Mouse (Mus musculus) neural tube, embryonic 14.5 days (tissue): Measurements from ENCODE around the gene Cenpa. TPM values are rescaled to one million over a fixed set of nuclear protein-coding genes. Genes with fewer than 3 reads are reported as not detected.
"Not testable (repeated sequence)": the region's sequence is repeated elsewhere in the genome, so short reads cannot be mapped to it uniquely, and the experiment has no call there.

Experiments used
- ATAC-seq: fragments of 200-750 bp; cut with Nextera tagmentation; 2 replicates; pipeline ENCODE4 v1.8.0; 2017; ENCODE audit warnings: low read depth, mild to moderate bottlenecking, moderate TSS enrichment, moderate library complexity
- H3K27ac ChIP-seq: fragments of 300-500 bp; sonication (generic); 2 replicates; pipeline ENCODE4 v1.5.1; 2014; ENCODE audit warnings: low read depth, mild to moderate bottlenecking, control low read depth, low read length, moderate library complexity, mixed read lengths
- H3K27me3 ChIP-seq: fragments of 300-500 bp; sonication (generic); 2 replicates; pipeline ENCODE4 v1.6.1; 2014; ENCODE audit warnings: low read length; ENCODE audit not compliant: control insufficient read depth, insufficient read depth
- H3K36me3 ChIP-seq: fragments of 300-500 bp; sonication (generic); 2 replicates; pipeline ENCODE4 v1.6.1; 2014; ENCODE audit warnings: low read length, mixed read lengths; ENCODE audit not compliant: control insufficient read depth, insufficient read depth
- H3K4me1 ChIP-seq: fragments of 300-500 bp; sonication (generic); 2 replicates; pipeline ENCODE4 v1.6.1; 2014; ENCODE audit warnings: low read length; ENCODE audit not compliant: control insufficient read depth, insufficient read depth
- H3K4me2 ChIP-seq: fragments of 300-500 bp; sonication (generic); 2 replicates; pipeline ENCODE4 v1.6.1; 2014; ENCODE audit warnings: mild to moderate bottlenecking, low read depth, low read length, control low read depth
- H3K4me3 ChIP-seq: fragments of 300-500 bp; sonication (generic); 2 replicates; pipeline ENCODE4 v1.5.1; 2014; ENCODE audit warnings: low read depth, low read length, control low read depth, mixed read lengths
- H3K9ac ChIP-seq: fragments of 300-500 bp; sonication (generic); replicated peaks from 2 replicates; pipeline ENCODE4 v1.6.1; 2014; ENCODE audit warnings: low read depth, mild to moderate bottlenecking, control low read depth, low read length, mixed read lengths
- H3K9me3 ChIP-seq: fragments of 300-500 bp; sonication (generic); 2 replicates; pipeline ENCODE4 v1.6.1; 2016; ENCODE audit warnings: low read length; ENCODE audit not compliant: control insufficient read depth
- WGBS: fragments of 180-500 bp; shearing (Covaris S2); extraction: QIAGEN DNeasy Blood & Tissue Kit; methylation state at CpG from one replicate; pipeline ENCODE4 v1.1.7; 2014; 5-methylcytosine and 5-hydroxymethylcytosine counted together
- polyA plus RNA-seq: library from polyadenylated mRNA; unstranded; fragments of >200 nt; fragmentation: Nextera tagmentation; extraction: Ambion mirVana; gene quantifications from 2 replicates; pipeline ENCODE4 v1.2.1, GENCODE M21; 2014

The Cenpa gene
- polyA plus RNA-seq, 1 experiment from 2014 or later: 23.7 TPM

GRCm38 (mm10) chr5:30667215-30667614 lies 638 bp downstream of the Cenpa start:
- ATAC-seq: no peak
- Histone ChIP-seq H3K9me3 (no peaks in the 10 kb centered on the region), H3K9ac (peak overlapping the region; percentile 68), H3K27me3 (no peaks in the 10 kb centered on the region), H3K4me2 (peak overlapping the region; percentile 88), H3K4me1 (no peaks in the 10 kb centered on the region), H3K27ac (no peak overlapping the region), H3K36me3 (no peaks in the 10 kb centered on the region), H3K4me3 (peak overlapping the region; percentile 78)
- under 1% methylated on average over 13 of the region's 13 CpGs for WGBS

GRCm38 (mm10) chr5:30667686-30668085 lies 1.1 kb downstream of the Cenpa start:
- Histone ChIP-seq H3K4me3 (peak overlapping the region; percentile 78), H3K27ac (no peak overlapping the region), H3K36me3 (no peaks in the 10 kb centered on the region), H3K4me2 (peak overlapping the region; percentile 88), H3K27me3 (no peaks in the 10 kb centered on the region), H3K9ac (peak overlapping the region; percentile 68; the same call in 1 of the 2 replicates), H3K4me1 (no peaks in the 10 kb centered on the region), H3K9me3 (no peaks in the 10 kb centered on the region)
- ATAC-seq: no peak
- 6% methylated on average over 3 of the region's 3 CpGs for WGBS

DNA sequence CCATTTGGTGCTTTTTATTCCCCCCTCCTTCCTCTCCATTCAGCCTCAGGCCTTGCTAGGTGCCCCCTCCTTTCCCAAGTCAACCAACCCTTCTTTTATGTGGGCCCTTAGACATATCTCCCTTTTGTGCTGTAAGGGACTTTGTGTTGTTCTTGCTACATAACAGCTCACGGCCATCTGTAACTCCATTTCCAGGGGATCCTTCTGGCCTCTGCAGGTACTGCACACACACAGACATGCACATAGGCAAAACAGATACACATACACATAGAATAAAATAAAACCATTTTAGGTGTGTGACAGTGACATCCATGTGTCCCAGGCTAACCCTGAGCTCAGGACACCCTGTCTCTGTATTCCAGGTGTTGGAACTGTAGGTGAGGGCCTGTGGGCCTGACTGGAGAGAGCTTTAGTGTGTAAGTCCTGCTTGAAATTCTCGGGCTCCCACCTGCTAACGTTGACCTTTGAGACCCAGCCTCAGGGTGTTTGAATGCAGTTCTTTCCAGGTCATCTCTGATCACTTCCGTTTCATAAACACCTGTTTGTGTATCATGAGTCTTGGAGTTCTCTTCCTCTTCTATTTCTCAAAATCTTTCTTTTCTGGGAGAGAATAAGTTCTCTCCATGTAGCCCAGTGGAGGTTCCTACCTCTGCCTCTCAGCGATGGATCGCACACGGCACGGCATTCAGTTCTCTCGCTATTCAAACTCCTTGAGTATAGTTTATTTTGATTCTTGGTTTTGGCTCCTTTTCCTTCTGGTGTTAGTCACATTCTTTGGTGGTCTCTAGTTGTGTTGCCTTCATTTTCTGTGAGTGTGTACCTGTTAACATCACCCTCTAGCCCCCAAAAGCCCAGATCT lies 2.3 kb downstream of the Cenpa start:
- Histone ChIP-seq H3K4me1 (no peaks in the 10 kb centered on the region), H3K4me2 (no peak overlapping the region), H3K36me3 (no peaks in the 10 kb centered on the region), H3K9ac (no peak overlapping the region), H3K4me3 (no peak overlapping the region), H3K27ac (no peak overlapping the region), H3K27me3 (no peaks in the 10 kb centered on the region), H3K9me3 (no peaks in the 10 kb centered on the region)
- ATAC-seq: no peak
- WGBS: 95% methylated on average over 9 of the region's 9 CpGs

GRCm38 (mm10) chr5:30669496-30669830 lies 2.9 kb downstream of the Cenpa start:
- WGBS: 90% methylated on average over 3 of the region's 3 CpGs
- H3K36me3 ChIP-seq: no peaks in the 10 kb centered on the region
- no peak overlapping the region for H3K9ac ChIP-seq
- no peak overlapping the region for H3K4me3 ChIP-seq
- no peak for ATAC-seq
- no peaks in the 10 kb centered on the region for H3K4me1 ChIP-seq
- H3K4me2 ChIP-seq: no peak overlapping the region
- H3K9me3 ChIP-seq: no peaks in the 10 kb centered on the region
- H3K27ac ChIP-seq: no peak overlapping the region
- H3K27me3 ChIP-seq: no peaks in the 10 kb centered on the region

DNA sequence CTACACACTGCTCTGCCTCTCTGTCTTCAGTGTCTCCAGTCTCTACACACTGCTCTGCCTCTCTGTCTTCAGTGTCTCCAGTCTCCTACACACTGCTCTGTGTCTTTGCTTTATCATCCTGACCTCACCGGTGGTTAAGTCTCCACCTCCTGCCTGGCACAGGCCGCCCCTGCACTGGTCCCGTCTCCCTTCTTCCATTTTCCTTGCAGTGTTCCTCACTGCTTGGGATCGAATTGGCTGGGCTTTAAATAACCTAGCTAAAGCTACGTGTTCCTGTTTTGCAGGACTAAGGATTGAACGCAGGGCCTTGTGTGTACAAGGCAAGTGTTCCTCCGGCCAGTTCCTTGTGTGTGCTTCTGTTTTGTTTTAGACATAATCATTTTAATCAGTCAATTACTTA lies 3.5 kb downstream of the Cenpa start:
- H3K27ac ChIP-seq: no peak overlapping the region
- H3K9ac ChIP-seq: no peak overlapping the region
- H3K27me3 ChIP-seq: no peaks in the 10 kb centered on the region
- H3K4me3 ChIP-seq: no peak overlapping the region
- 94% methylated on average over 7 of the region's 7 CpGs for whole genome bisulfite sequencing
- no peak overlapping the region for H3K4me2 ChIP-seq
- ATAC-seq: no peak
- no peaks in the 10 kb centered on the region for H3K9me3 ChIP-seq
- no peaks in the 10 kb centered on the region for H3K4me1 ChIP-seq
- no peaks in the 10 kb centered on the region for H3K36me3 ChIP-seq

DNA sequence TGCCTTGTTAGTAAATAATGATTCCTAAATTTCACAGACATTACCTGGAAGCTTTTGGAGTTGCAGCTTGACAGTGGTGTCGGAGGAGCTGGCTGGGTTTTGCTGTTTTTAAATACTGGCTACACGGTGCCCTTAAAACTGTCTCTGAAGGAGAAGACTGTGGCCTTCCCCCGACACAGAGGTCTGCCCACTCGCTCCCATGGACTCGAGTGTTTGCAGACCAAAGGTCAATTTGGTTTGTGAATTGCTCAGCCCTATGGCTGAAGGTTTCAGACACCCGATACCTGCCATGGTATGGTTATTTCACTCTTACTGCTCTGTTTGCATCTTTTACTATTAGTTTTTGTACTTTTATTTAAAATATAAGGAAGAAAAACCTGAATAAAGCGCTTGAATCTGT lies 7.4 kb downstream of the Cenpa start:
- no peak overlapping the region for H3K27ac ChIP-seq
- H3K27me3 ChIP-seq: no peaks in the 10 kb centered on the region
- no peak overlapping the region for H3K4me3 ChIP-seq
- H3K9ac ChIP-seq: no peak overlapping the region
- H3K4me2 ChIP-seq: no peak overlapping the region
- H3K4me1 ChIP-seq: no peaks in the 10 kb centered on the region
- ATAC-seq: no peak
- H3K9me3 ChIP-seq: no peaks in the 10 kb centered on the region
- 88% methylated on average over 7 of the region's 7 CpGs for WGBS
- no peaks in the 10 kb centered on the region for H3K36me3 ChIP-seq

DNA sequence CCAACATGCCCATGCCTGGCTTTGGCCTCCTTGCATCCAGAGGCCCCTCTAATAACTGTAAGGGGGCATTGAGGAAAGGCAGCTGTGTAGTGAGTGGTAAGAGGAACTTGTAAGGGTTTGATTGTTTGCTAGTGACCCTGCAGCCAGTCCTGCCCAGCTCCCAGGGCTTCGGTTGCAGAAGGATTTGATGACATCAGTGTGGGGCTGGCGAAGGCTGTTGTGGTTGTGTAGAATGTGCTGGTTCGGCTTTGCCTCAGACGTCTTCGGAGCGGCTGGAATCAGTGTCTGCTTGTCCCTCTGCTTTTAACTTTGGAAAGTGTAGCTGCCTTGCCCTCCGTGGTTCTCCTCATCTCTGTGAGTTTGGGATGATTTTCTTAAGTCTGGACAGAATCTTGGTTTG lies 10.2 kb downstream of the Cenpa start:
- no peaks in the 10 kb centered on the region for H3K4me1 ChIP-seq
- WGBS: 86% methylated on average over 7 of the region's 7 CpGs
- no peaks in the 10 kb centered on the region for H3K27me3 ChIP-seq
- H3K9me3 ChIP-seq: no peaks in the 10 kb centered on the region
- H3K9ac ChIP-seq: no peak overlapping the region
- no peak overlapping the region for H3K27ac ChIP-seq
- H3K4me3 ChIP-seq: no peak overlapping the region
- no peak overlapping the region for H3K4me2 ChIP-seq
- H3K36me3 ChIP-seq: no peaks in the 10 kb centered on the region
- no peak for ATAC-seq

DNA sequence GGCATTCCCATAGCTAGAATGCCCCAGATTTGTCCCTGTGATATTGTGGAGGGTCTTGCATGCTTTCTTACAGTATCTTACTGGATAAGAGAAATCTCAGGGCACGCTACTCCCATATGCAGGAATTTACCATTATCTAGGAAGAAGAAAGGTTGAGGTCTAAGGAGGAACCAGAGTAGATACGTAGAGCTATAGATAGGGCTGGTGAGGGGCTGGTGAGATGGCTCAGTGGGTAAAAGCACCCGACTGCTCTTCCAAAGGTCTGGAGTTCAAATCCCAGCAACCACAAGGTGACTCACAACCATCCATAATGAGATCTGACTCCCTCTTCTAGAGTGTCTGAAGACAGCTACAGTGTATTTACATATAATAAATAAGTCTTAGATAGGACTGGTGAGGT lies 11.5 kb downstream of the Cenpa start:
- not testable (repeated sequence) for H3K36me3 ChIP-seq, H3K4me3 ChIP-seq, H3K27me3 ChIP-seq, H3K4me1 ChIP-seq, ATAC-seq, H3K4me2 ChIP-seq, H3K9ac ChIP-seq, H3K27ac ChIP-seq, H3K9me3 ChIP-seq
- WGBS: 98% methylated on average over 3 of the region's 3 CpGs

GRCm38 (mm10) chr5:30678722-30679296 lies 12.2 kb downstream of the Cenpa start:
- H3K9me3 ChIP-seq: no peaks in the 10 kb centered on the region
- H3K36me3 ChIP-seq: no peaks in the 10 kb centered on the region
- no peak overlapping the region for H3K27ac ChIP-seq
- H3K4me2 ChIP-seq: no peak overlapping the region
- no peaks in the 10 kb centered on the region for H3K27me3 ChIP-seq
- ATAC-seq: no peak
- no peaks in the 10 kb centered on the region for H3K4me1 ChIP-seq
- 97% methylated on average over 4 of the region's 4 CpGs for WGBS
- H3K4me3 ChIP-seq: no peak overlapping the region
- H3K9ac ChIP-seq: no peak overlapping the region
